Mouse (Mus musculus) heart, embryonic 12.5 days (tissue): ENCODE data around the gene Morc3. TPM values are rescaled to one million over a fixed set of nuclear protein-coding genes. Genes with fewer than 3 reads are reported as not detected.
"Not testable (repeated sequence)": the region's sequence is repeated elsewhere in the genome, so short reads cannot be mapped to it uniquely, and the experiment has no call there.

Experiments used
- ATAC-seq: fragments of 200-750 bp; cut with Nextera tagmentation; 2 replicates; pipeline ENCODE4 v1.8.0; 2017; ENCODE audit warnings: moderate TSS enrichment, moderate library complexity; ENCODE audit not compliant: insufficient number of reproducible peaks, low FRiP score
- H3K27ac ChIP-seq: fragments of 300-500 bp; sonication (generic); 2 replicates; pipeline ENCODE4 v1.5.1; 2016; ENCODE audit warnings: mild to moderate bottlenecking, moderate library complexity; ENCODE audit not compliant: poor library complexity, severe bottlenecking
- H3K27me3 ChIP-seq: fragments of 300-500 bp; sonication (generic); replicated peaks from 2 replicates; pipeline ENCODE4 v1.6.1; 2016; ENCODE audit warnings: mild to moderate bottlenecking, moderate library complexity
- H3K36me3 ChIP-seq: fragments of 300-500 bp; sonication (generic); 2 replicates; pipeline ENCODE4 v1.6.1; 2016; ENCODE audit warnings: mild to moderate bottlenecking, moderate library complexity
- H3K4me1 ChIP-seq: fragments of 300-500 bp; sonication (generic); replicated peaks from 2 replicates; pipeline ENCODE4 v1.6.1; 2016; ENCODE audit warnings: mild to moderate bottlenecking
- H3K4me2 ChIP-seq: fragments of 300-500 bp; sonication (generic); 2 replicates; pipeline ENCODE4 v1.6.1; 2016; ENCODE audit warnings: mild to moderate bottlenecking, moderate library complexity
- H3K4me3 ChIP-seq: fragments of 300-500 bp; sonication (generic); 2 replicates; pipeline ENCODE4 v1.5.1; 2016; ENCODE audit warnings: mild to moderate bottlenecking
- H3K9ac ChIP-seq: fragments of 300-500 bp; sonication (generic); 2 replicates; pipeline ENCODE4 v1.6.1; 2016; ENCODE audit warnings: mild to moderate bottlenecking, moderate library complexity
- H3K9me3 ChIP-seq: fragments of 300-500 bp; sonication (generic); replicated peaks from 2 replicates; pipeline ENCODE4 v1.6.1; 2016; ENCODE audit warnings: mild to moderate bottlenecking, moderate library complexity
- WGBS: fragments of 180-500 bp; shearing (Covaris S2); methylation state at CpG from one replicate; pipeline ENCODE4 v1.1.7; 2016; 5-methylcytosine and 5-hydroxymethylcytosine counted together
- polyA plus RNA-seq: library from polyadenylated mRNA; unstranded; fragments of >200 nt; fragmentation: Nextera tagmentation; extraction: Ambion mirVana; gene quantifications from 2 replicates; pipeline ENCODE4 v1.2.1, GENCODE M21; 2016

The Morc3 gene
- polyA plus RNA-seq, 1 experiment from 2014 or later = 32.1 TPM

DNA sequence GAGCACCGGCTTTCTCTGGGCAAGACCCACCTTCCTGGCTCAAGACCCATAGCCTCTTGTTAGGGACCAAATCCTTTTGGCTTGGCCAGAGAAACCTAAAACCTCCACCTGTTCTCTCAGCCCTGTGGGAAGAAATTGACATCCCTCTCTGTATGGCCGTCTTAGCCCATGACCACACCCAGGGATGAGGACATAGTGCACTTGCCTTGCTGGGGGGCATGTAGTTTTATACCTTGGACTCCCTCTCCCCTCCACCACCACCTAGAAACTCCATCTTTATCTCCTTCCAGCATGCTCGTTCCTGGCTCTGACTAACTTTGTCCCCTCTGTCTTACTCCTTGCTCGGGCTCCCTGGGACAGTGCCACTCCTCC is 12.6 kb upstream of the Morc3 start:
- 69% methylated on average over 4 of the region's 4 CpGs for WGBS
- H3K36me3 ChIP-seq = no peaks in the 10 kb centered on the region
- H3K27ac ChIP-seq = no peak overlapping the region
- peaks cover 19% of the 10 kb centered on the region for H3K9me3 ChIP-seq
- no peak overlapping the region for H3K4me2 ChIP-seq
- no peak overlapping the region for H3K9ac ChIP-seq
- H3K4me1 ChIP-seq = peaks cover 12% of the 10 kb centered on the region; the same call in 1 of the 2 replicates
- no peaks in the 10 kb centered on the region; the same call in 1 of the 2 replicates for H3K27me3 ChIP-seq
- ATAC-seq = no peak
- no peak overlapping the region for H3K4me3 ChIP-seq

DNA sequence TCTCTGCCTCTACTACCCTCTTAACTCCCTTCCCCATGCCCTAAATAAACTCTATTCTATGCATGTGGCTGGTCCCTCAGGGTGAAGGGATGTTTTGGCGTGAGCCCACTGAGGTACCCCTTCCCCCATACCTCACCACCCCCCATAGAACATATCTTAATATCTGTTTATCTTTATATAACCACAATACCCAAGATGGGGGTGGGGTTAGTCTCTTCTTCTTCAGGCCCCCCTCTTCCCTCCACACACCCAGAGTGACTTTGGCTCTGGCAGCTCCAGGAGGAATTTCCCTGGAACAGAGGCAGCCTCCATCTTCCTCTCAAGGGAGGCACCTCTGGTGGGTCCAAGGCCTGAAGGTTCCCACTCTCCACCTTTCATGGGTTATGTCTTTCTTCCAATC is 11.9 kb upstream of the Morc3 start:
- Histone ChIP-seq H3K9ac (no peak overlapping the region), H3K27me3 (no peaks in the 10 kb centered on the region; the same call in 1 of the 2 replicates), H3K36me3 (no peaks in the 10 kb centered on the region), H3K4me2 (no peak overlapping the region), H3K4me1 (peaks cover 12% of the 10 kb centered on the region; the same call in 1 of the 2 replicates), H3K4me3 (no peak overlapping the region), H3K27ac (no peak overlapping the region), H3K9me3 (peaks cover 19% of the 10 kb centered on the region)
- WGBS = 79% methylated on average over 1 of the region's 1 CpGs
- no peak for ATAC-seq

- 92% methylated on average over 3 of the region's 3 CpGs for WGBS
- no peak overlapping the region for H3K4me2 ChIP-seq
- H3K36me3 ChIP-seq = no peaks in the 10 kb centered on the region
- H3K4me1 ChIP-seq = peaks cover 4% of the 10 kb centered on the region; the same call in 1 of the 2 replicates
- H3K27me3 ChIP-seq = no peaks in the 10 kb centered on the region; the same call in 1 of the 2 replicates
- no peak overlapping the region for H3K27ac ChIP-seq
- peaks cover 19% of the 10 kb centered on the region for H3K9me3 ChIP-seq
- no peak overlapping the region for H3K4me3 ChIP-seq
- no peak overlapping the region for H3K9ac ChIP-seq
- ATAC-seq = no peak
Observed at GRCm38 (mm10) chr16:93821706-93822105, 10.2 kb upstream of the Morc3 start.

DNA sequence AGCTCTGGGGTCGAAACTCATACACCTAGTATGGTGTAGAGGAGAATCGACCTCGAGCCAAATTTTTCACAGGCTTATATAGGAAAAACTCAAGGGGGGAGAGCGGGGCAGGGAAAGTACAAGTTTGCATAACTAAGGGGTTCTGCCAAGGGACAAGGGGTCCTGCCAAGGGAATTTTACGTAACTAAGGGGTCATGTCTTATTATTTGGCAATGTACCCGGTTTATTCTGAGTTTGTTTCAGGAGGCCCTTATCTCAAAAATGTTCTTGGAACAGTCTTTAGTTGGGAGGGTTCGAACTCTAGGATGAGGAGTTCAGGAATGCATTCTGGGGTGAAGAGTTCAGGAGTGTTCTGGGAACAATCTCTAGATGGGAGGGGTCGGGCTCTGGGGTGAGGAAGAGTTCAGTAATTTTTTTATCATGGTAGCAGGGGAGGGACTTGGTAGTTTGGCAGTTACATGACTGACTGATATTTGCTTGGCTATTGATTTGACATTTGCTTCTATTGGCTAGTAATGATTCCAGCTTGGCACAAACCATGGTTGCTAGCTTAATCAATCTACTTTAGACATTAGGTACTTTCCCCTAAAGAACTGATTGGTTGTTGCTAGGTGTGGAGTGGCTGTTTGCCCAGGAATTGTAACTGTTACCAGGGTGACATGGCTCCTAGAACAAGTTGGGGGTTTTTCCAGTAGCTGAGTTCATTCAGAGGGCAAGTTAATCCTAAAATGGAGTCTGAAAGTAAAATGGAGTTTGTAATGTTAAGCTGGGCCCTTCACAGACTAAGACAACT is 9.3 kb upstream of the Morc3 start:
- H3K4me3 ChIP-seq, H3K27ac ChIP-seq, H3K4me1 ChIP-seq, H3K9ac ChIP-seq, H3K4me2 ChIP-seq, H3K36me3 ChIP-seq, H3K27me3 ChIP-seq, ATAC-seq: not testable (repeated sequence)
- WGBS = 72% methylated on average over 5 of the region's 8 CpGs
- H3K9me3 ChIP-seq = peaks cover 19% of the 10 kb centered on the region

- Histone ChIP-seq H3K4me1 (no peaks in the 10 kb centered on the region), H3K9me3 (peaks cover 26% of the 10 kb centered on the region), H3K36me3 (no peaks in the 10 kb centered on the region), H3K9ac (no peak overlapping the region), H3K4me2 (no peak overlapping the region), H3K27ac (no peak overlapping the region), H3K27me3 (no peaks in the 10 kb centered on the region), H3K4me3 (no peak overlapping the region)
- WGBS = 71% methylated on average over 4 of the region's 4 CpGs
- ATAC-seq = no peak
Observed at GRCm38 (mm10) chr16:93824799-93825198, 7.1 kb upstream of the Morc3 start.

- Histone ChIP-seq H3K9ac (no peak overlapping the region), H3K4me3 (no peak overlapping the region), H3K27me3 (no peaks in the 10 kb centered on the region), H3K4me2 (no peak overlapping the region), H3K27ac (no peak overlapping the region), H3K36me3 (no peaks in the 10 kb centered on the region), H3K4me1 (no peaks in the 10 kb centered on the region), H3K9me3 (peaks cover 26% of the 10 kb centered on the region)
- 83% methylated on average over 4 of the region's 4 CpGs for WGBS
- ATAC-seq = no peak
Observed at GRCm38 (mm10) chr16:93825463-93825862, 6.5 kb upstream of the Morc3 start.

GRCm38 (mm10) chr16:93826054-93826453 is 5.9 kb upstream of the Morc3 start:
- no peaks in the 10 kb centered on the region for H3K36me3 ChIP-seq
- H3K4me3 ChIP-seq = no peak overlapping the region
- 63% methylated on average over 10 of the region's 11 CpGs for WGBS
- peaks cover 26% of the 10 kb centered on the region for H3K9me3 ChIP-seq
- no peak overlapping the region for H3K27ac ChIP-seq
- no peak for ATAC-seq
- H3K9ac ChIP-seq = no peak overlapping the region
- H3K27me3 ChIP-seq = no peaks in the 10 kb centered on the region
- H3K4me2 ChIP-seq = no peak overlapping the region
- no peaks in the 10 kb centered on the region for H3K4me1 ChIP-seq

GRCm38 (mm10) chr16:93826478-93826877 is 5.4 kb upstream of the Morc3 start:
- not testable (repeated sequence) for H3K9ac ChIP-seq, ATAC-seq, H3K4me1 ChIP-seq, H3K27me3 ChIP-seq, H3K36me3 ChIP-seq, H3K4me3 ChIP-seq, H3K4me2 ChIP-seq, H3K27ac ChIP-seq
- peaks cover 25% of the 10 kb centered on the region for H3K9me3 ChIP-seq
- 57% methylated on average over 5 of the region's 5 CpGs for WGBS

DNA sequence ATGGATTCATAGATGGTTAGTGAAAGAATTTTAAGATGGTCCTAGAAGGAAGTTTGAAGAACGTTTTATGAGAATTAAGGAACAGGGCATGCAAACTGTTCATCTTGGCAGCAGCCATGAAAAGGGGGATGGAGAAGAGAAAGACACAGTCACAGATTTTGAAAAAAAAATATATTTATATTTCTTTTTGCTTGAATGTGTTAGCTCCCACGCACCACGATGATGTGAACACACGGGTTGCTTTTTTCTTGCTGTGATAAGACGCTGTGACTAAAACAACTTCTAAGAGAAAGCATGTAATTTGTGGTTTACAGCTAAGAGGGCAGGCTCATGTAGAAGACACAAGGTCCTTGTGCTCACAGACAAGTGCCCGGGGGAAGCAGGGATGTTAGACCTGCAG is 5.0 kb upstream of the Morc3 start:
- no peak for ATAC-seq

DNA sequence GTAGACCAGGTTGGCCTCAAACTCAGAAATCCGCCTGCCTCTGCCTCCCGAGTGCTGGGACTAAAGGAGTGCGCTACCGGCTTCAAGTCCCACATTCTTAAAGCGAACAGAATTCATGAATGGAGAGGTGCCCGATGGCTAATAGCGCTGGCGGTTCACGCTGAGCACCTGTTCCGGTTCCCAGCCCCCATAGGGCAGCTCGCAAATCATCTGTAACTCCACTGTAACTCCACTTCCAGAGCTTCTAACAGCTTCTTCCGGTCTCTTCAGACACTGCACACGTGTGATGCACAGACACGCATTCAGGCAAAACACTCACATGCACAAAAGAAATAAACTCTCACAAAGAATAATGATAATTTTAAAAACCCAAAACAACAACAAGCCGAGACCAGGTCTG is 2.4 kb upstream of the Morc3 start:
- no peak for ATAC-seq
- Histone ChIP-seq H3K9me3 (peaks cover 8% of the 10 kb centered on the region; the same call in 1 of the 2 replicates), H3K4me1 (peaks cover 14% of the 10 kb centered on the region), H3K9ac (no peak overlapping the region), H3K4me3 (no peak overlapping the region), H3K36me3 (no peaks in the 10 kb centered on the region), H3K27me3 (no peaks in the 10 kb centered on the region), H3K4me2 (no peak overlapping the region), H3K27ac (no peak overlapping the region)
- WGBS = 93% methylated on average over 15 of the region's 15 CpGs

More for the DNA sequence above, 5.0 kb upstream of the Morc3 start:
- Histone ChIP-seq H3K9ac (no peak overlapping the region), H3K4me1 (no peaks in the 10 kb centered on the region), H3K9me3 (peaks cover 21% of the 10 kb centered on the region), H3K36me3 (no peaks in the 10 kb centered on the region), H3K27ac (no peak overlapping the region), H3K4me3 (no peak overlapping the region), H3K4me2 (no peak overlapping the region), H3K27me3 (no peaks in the 10 kb centered on the region)
- WGBS = 75% methylated on average over 6 of the region's 6 CpGs

GRCm38 (mm10) chr16:93830071-93830470 is 1.9 kb upstream of the Morc3 start:
- 77% methylated on average over 9 of the region's 9 CpGs for WGBS
- H3K27me3 ChIP-seq = no peaks in the 10 kb centered on the region
- no peaks in the 10 kb centered on the region for H3K36me3 ChIP-seq
- no peak overlapping the region for H3K4me2 ChIP-seq
- H3K9me3 ChIP-seq = peaks cover 8% of the 10 kb centered on the region; the same call in 1 of the 2 replicates
- ATAC-seq = no peak
- no peak overlapping the region for H3K4me3 ChIP-seq
- H3K9ac ChIP-seq = no peak overlapping the region
- H3K4me1 ChIP-seq = peaks cover 19% of the 10 kb centered on the region
- no peak overlapping the region for H3K27ac ChIP-seq

GRCm38 (mm10) chr16:93830916-93831315 is 1.0 kb upstream of the Morc3 start:
- no peak for ATAC-seq
- Histone ChIP-seq H3K9me3 (peaks cover 8% of the 10 kb centered on the region; the same call in 1 of the 2 replicates), H3K4me2 (no peak overlapping the region), H3K4me3 (no peak overlapping the region), H3K4me1 (peaks cover 20% of the 10 kb centered on the region), H3K27me3 (no peaks in the 10 kb centered on the region), H3K36me3 (no peaks in the 10 kb centered on the region), H3K9ac (no peak overlapping the region), H3K27ac (no peak overlapping the region)
- WGBS = 86% methylated on average over 5 of the region's 5 CpGs
